9 mouse cellular contexts compared by ENCODE assay signal in the genomic region with DNA sequence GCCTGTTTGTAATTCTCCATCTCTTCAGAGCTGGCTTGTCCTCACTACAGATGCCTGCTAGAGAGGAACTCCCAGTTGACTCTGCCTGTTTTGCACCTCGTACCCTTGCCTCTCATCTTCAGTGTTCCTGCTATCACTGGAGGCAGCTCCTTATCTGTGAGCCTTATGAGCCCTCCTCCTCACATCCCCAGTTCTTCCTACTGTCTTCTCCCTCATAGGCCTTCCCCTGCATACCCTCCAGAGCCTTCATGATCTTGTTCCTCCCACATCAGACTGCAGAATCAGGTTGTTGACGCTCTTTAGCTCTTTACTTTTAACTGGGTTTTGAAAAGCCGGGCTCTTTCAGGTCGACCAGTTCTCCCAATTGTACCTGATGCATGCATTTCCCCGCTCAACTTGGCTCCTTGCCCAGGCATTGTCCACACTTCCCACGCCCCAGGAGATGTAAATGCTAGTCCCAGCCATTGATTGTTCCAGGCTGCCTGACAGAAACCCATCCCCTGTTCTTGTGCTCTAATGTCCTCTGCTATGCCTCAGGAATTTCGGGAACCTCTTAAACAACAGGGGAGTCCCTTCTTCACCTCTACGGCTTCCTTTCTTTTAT. TPM values are rescaled to one million over a fixed set of nuclear protein-coding genes. Genes with fewer than 3 reads are reported as not detected.
DNase-seq lines count a peak whose midpoint lies in the region; ATAC-seq and TF ChIP-seq lines count a peak whose summit lies in the region.
"Had no signal": no experiment of that assay in that cellular context is flagged by ENCODE, and none has a peak within 500 bp of the region (broad histone marks: within the 10 kb centered on the region; RNA-seq: fewer than 3 reads in every experiment).

No protein-coding gene starts in this region.

- H3K4me2 ChIP-seq in neural tube, embryonic 11.5 days (ENCODE audit: low read depth) = no peak overlapping the region
- no peak overlapping the region for H3K4me2 ChIP-seq in neural tube, embryonic 15.5 days
- H3K4me2 ChIP-seq: embryonic facial prominence, embryonic 12.5 days had no signal

- no peak overlapping the region for H3K4me3 ChIP-seq in neural tube, embryonic 11.5 days (ENCODE audit: low read depth, low read length)
- H3K4me3 ChIP-seq in neural tube, embryonic 15.5 days (replicated peaks) = no peak overlapping the region
- H3K4me3 ChIP-seq in thymus, adult 2 months (ENCODE audit: control insufficient read depth, insufficient read depth, low read length) = no peak overlapping the region
- H3K4me3 ChIP-seq: embryonic facial prominence, embryonic 12.5 days had no signal

- DNase-seq in cerebellum, adult 18-20 months = peak; percentile 21 to 30
- DNase-seq in cerebellum, adult 11 months = no peak
- peak; percentile 38 for DNase-seq in neural tube, embryonic 11.5 days (ENCODE audit: low spot score)
- DNase-seq in heart, postnatal 4 days = peak; percentile 75
- peak; percentile 73 for DNase-seq in lung, postnatal 14 days
- no peak for DNase-seq in thymus, adult 2 months

- H3K9ac ChIP-seq in neural tube, embryonic 11.5 days (ENCODE audit: low read length) = no peak overlapping the region
- no peak overlapping the region for H3K9ac ChIP-seq in neural tube, embryonic 15.5 days (replicated peaks)
- H3K9ac ChIP-seq: embryonic facial prominence, embryonic 12.5 days had no signal

- TF ChIP-seq POLR2A in thymus, adult 2 months (IDR thresholded peaks at IDR 0.05; ENCODE audit: control insufficient read depth, extremely low read depth, insufficient read depth, low read length, poor library complexity) = no peak

- H3K27ac ChIP-seq in neural tube, embryonic 11.5 days (ENCODE audit: low read depth, low read length) = no peak overlapping the region
- no peak overlapping the region for H3K27ac ChIP-seq in neural tube, embryonic 15.5 days (replicated peaks)
- no peak overlapping the region for H3K27ac ChIP-seq in thymus, adult 2 months (ENCODE audit: control insufficient read depth, insufficient read depth, low read length)
- H3K27ac ChIP-seq: embryonic facial prominence, embryonic 12.5 days had no signal

- H3K27me3 ChIP-seq in neural tube, embryonic 11.5 days (ENCODE audit: control insufficient read depth, insufficient read depth, low read length) = no peaks in the 10 kb centered on the region
- H3K27me3 ChIP-seq in neural tube, embryonic 15.5 days (replicated peaks) = no peaks in the 10 kb centered on the region
- H3K27me3 ChIP-seq in thymus, adult 2 months (ENCODE audit: control insufficient read depth, insufficient read depth, low read length) = no peaks in the 10 kb centered on the region
- H3K27me3 ChIP-seq: embryonic facial prominence, embryonic 12.5 days had no signal

- no peak for TF ChIP-seq CTCF in thymus, adult 2 months (IDR thresholded peaks at IDR 0.05; ENCODE audit: borderline replicate concordance, control insufficient read depth, extremely low read depth, insufficient read depth, low read length, poor library complexity)

- H3K36me3 ChIP-seq in neural tube, embryonic 11.5 days (ENCODE audit: control insufficient read depth, insufficient read depth, low read length) = no peaks in the 10 kb centered on the region
- H3K36me3 ChIP-seq in neural tube, embryonic 15.5 days = no peaks in the 10 kb centered on the region
- H3K36me3 ChIP-seq in thymus, adult 2 months (ENCODE audit: control insufficient read depth, insufficient read depth, low read length) = no peaks in the 10 kb centered on the region

- WGBS in neural tube, embryonic 11.5 days = 91% methylated on average over 8 of the region's 8 CpGs
- 83% methylated on average over 8 of the region's 8 CpGs for WGBS in neural tube, embryonic 15.5 days
- WGBS in thymus, adult 2 months = 89% methylated on average over 8 of the region's 8 CpGs

- no peaks in the 10 kb centered on the region for H3K9me3 ChIP-seq in neural tube, embryonic 11.5 days (ENCODE audit: control insufficient read depth, low read length)
- no peaks in the 10 kb centered on the region for H3K9me3 ChIP-seq in neural tube, embryonic 15.5 days (replicated peaks)
- H3K9me3 ChIP-seq: embryonic facial prominence, embryonic 12.5 days had no signal

- H3K4me1 ChIP-seq in neural tube, embryonic 11.5 days (ENCODE audit: control insufficient read depth, insufficient read depth, low read length) = no peaks in the 10 kb centered on the region
- 0 out of 2 replicates have a peak, but pooled peaks cover 2% of the 10 kb centered on the region for H3K4me1 ChIP-seq in neural tube, embryonic 15.5 days
- peaks cover 4% of the 10 kb centered on the region; the same call in 1 of the 2 replicates for H3K4me1 ChIP-seq in thymus, adult 2 months (replicated peaks; ENCODE audit: control insufficient read depth, insufficient read depth, low read length)

- ATAC-seq in neural tube, embryonic 11.5 days (ENCODE audit: insufficient read depth, low FRiP score, low TSS enrichment) = no peak
- ATAC-seq in neural tube, embryonic 15.5 days (ENCODE audit: low FRiP score) = no peak
- ATAC-seq in megakaryocyte progenitor cell, adult 5-6 weeks (replicated peaks; ENCODE audit: poor library complexity) = no peak

RNA-seq across cellular contexts. Expression of gene Arl15, which starts 56.2 kb away (rescaled TPM):
- 9.5 and 11.0 TPM in 2 replicates for polyA plus RNA-seq in neural tube, embryonic 11.5 days (2014; fragmentation: Nextera tagmentation; extraction: Ambion mirVana)
- 16.3 and 17.8 TPM in 2 replicates for polyA plus RNA-seq in neural tube, embryonic 15.5 days (2015; fragmentation: Nextera tagmentation; extraction: Ambion mirVana)
- total RNA-seq in heart, postnatal 4 days (2021) = 10 to 100 TPM; 17.7 to 19.8 TPM
- total RNA-seq in megakaryocyte progenitor cell, adult 5-6 weeks (2015) = 17.5 and 22.3 TPM in 2 replicates
- 14.9 and 17.4 TPM in 2 replicates for total RNA-seq in megakaryocyte progenitor cell, adult 5-6 weeks (2017)
- polyA plus RNA-seq in thymus, adult 2 months (2012; rRNA removed) = 4.9 and 5.5 TPM in 2 replicates

Comparison
In these comparisons a context has a peak if more than half of its experiments do, and no peak if none do; other contexts are left out.
1. DNase-seq: peak in cerebellum, adult 18-20 months (2 of 2), neural tube, embryonic 11.5 days (single experiment), heart, postnatal 4 days (single experiment) and lung, postnatal 14 days (single experiment); none in cerebellum, adult 11 months (single experiment) and thymus, adult 2 months (single experiment).